Mouse (Mus musculus): ENCODE measurements around the gene Lama1. TPM values are rescaled to one million over a fixed set of nuclear protein-coding genes. Genes with fewer than 3 reads are reported as not detected.

Gene Lama1
- total RNA-seq, 1 experiment: 112 TPM

GRCm38 (mm10) chr17:67722055-67722454 lies 25.0 kb downstream of the Lama1 start:
- no peak overlapping the region for H3K9ac ChIP-seq (ENCODE audit: insufficient read depth, low read depth, low read length, poor library complexity, severe bottlenecking)
- no peak overlapping the region for H3K27ac ChIP-seq (ENCODE audit: insufficient read depth, low read depth, low read length, poor library complexity, severe bottlenecking)
- DNase-seq (ENCODE audit: low read depth, low spot score): no peak
- in situ Hi-C loops (cut with MboI; ENCODE audit: low sequenced_read_pairs in 2 of 2, unreplicated experiment in 2 of 2): no loop called here
- TF ChIP-seq ZNF384 (IDR thresholded peaks at IDR 0.05; ENCODE audit: low read depth, low read length) (no peak), MAFK (IDR thresholded peaks at IDR 0.05; ENCODE audit: insufficient read depth, low read depth, low read length) (no peak), HCFC1 (IDR thresholded peaks at IDR 0.05; ENCODE audit: borderline replicate concordance, insufficient read depth, low read length) (no peak), CHD2 (IDR thresholded peaks at IDR 0.05; ENCODE audit: low read depth, low read length) (no peak), ZC3H11A (IDR thresholded peaks at IDR 0.05; ENCODE audit: borderline replicate concordance, low read depth, low read length) (no peak)
- H3K36me3 ChIP-seq (ENCODE audit: control insufficient read depth, insufficient read depth, low read length, poor library complexity, severe bottlenecking): 0 out of 2 replicates have a peak, but pooled peaks cover under 1% of the 10 kb centered on the region
- no peak overlapping the region for H3K4me3 ChIP-seq (ENCODE audit: insufficient read depth in 1 of 2, low read depth in 1 of 2, low read length in 2 of 2, poor library complexity in 1 of 2, severe bottlenecking in 1 of 2)
- H3K9me3 ChIP-seq (ENCODE audit: control insufficient read depth, insufficient read depth, low read depth, low read length): no peaks in the 10 kb centered on the region
- peaks cover 2% of the 10 kb centered on the region in 2 experiments; a peak in 1 of 4 replicates for H3K4me1 ChIP-seq (ENCODE audit: control insufficient read depth in 2 of 2, insufficient read depth in 2 of 2, low read length in 2 of 2, poor library complexity in 1 of 2)

GRCm38 (mm10) chr17:67722578-67722977 lies 25.5 kb downstream of the Lama1 start:
- Histone ChIP-seq H3K27ac (ENCODE audit: insufficient read depth, low read depth, low read length, poor library complexity, severe bottlenecking) (no peak overlapping the region), H3K4me3 (ENCODE audit: insufficient read depth in 1 of 2, low read depth in 1 of 2, low read length in 2 of 2, poor library complexity in 1 of 2, severe bottlenecking in 1 of 2) (no peak overlapping the region), H3K36me3 (ENCODE audit: control insufficient read depth, insufficient read depth, low read length, poor library complexity, severe bottlenecking) (no peaks in the 10 kb centered on the region), H3K9ac (ENCODE audit: insufficient read depth, low read depth, low read length, poor library complexity, severe bottlenecking) (no peak overlapping the region), H3K4me1 (ENCODE audit: control insufficient read depth in 2 of 2, insufficient read depth in 2 of 2, low read length in 2 of 2, poor library complexity in 1 of 2) (peaks cover 2% of the 10 kb centered on the region in 2 experiments; a peak in 1 of 4 replicates), H3K9me3 (ENCODE audit: control insufficient read depth, insufficient read depth, low read depth, low read length) (no peaks in the 10 kb centered on the region)
- DNase-seq (ENCODE audit: low read depth, low spot score): no peak
- in situ Hi-C loops (cut with MboI; ENCODE audit: low sequenced_read_pairs in 2 of 2, unreplicated experiment in 2 of 2): no loop called here
- TF ChIP-seq CHD2 (IDR thresholded peaks at IDR 0.05; ENCODE audit: low read depth, low read length) (no peak), MAFK (IDR thresholded peaks at IDR 0.05; ENCODE audit: insufficient read depth, low read depth, low read length) (no peak), HCFC1 (IDR thresholded peaks at IDR 0.05; ENCODE audit: borderline replicate concordance, insufficient read depth, low read length) (no peak)

- TF ChIP-seq HCFC1 (IDR thresholded peaks at IDR 0.05; ENCODE audit: borderline replicate concordance, insufficient read depth, low read length) (no peak), CHD2 (IDR thresholded peaks at IDR 0.05; ENCODE audit: low read depth, low read length) (no peak), ZC3H11A (IDR thresholded peaks at IDR 0.05; ENCODE audit: borderline replicate concordance, low read depth, low read length) (no peak), ZNF384 (IDR thresholded peaks at IDR 0.05; ENCODE audit: low read depth, low read length) (no peak), MAFK (IDR thresholded peaks at IDR 0.05; ENCODE audit: insufficient read depth, low read depth, low read length) (no peak)
- H3K27ac ChIP-seq (ENCODE audit: insufficient read depth, low read depth, low read length, poor library complexity, severe bottlenecking): no peak overlapping the region; the same call in 1 of the 2 replicates
- H3K4me3 ChIP-seq (ENCODE audit: insufficient read depth in 1 of 2, low read depth in 1 of 2, low read length in 2 of 2, poor library complexity in 1 of 2, severe bottlenecking in 1 of 2): no peak overlapping the region
- H3K9me3 ChIP-seq (ENCODE audit: control insufficient read depth, insufficient read depth, low read depth, low read length): no peaks in the 10 kb centered on the region
- no peak for DNase-seq (ENCODE audit: low read depth, low spot score)
- H3K36me3 ChIP-seq (ENCODE audit: control insufficient read depth, insufficient read depth, low read length, poor library complexity, severe bottlenecking): no peaks in the 10 kb centered on the region
- H3K4me1 ChIP-seq (ENCODE audit: control insufficient read depth in 2 of 2, insufficient read depth in 2 of 2, low read length in 2 of 2, poor library complexity in 1 of 2): peaks cover 2% of the 10 kb centered on the region in 2 experiments; a peak in 1 of 4 replicates
- no peak overlapping the region for H3K9ac ChIP-seq (ENCODE audit: insufficient read depth, low read depth, low read length, poor library complexity, severe bottlenecking)
- in situ Hi-C loops (cut with MboI; ENCODE audit: low sequenced_read_pairs in 2 of 2, unreplicated experiment in 2 of 2): no loop called here
Measured at GRCm38 (mm10) chr17:67723175-67724067, 26.4 kb downstream of the Lama1 start.

DNA sequence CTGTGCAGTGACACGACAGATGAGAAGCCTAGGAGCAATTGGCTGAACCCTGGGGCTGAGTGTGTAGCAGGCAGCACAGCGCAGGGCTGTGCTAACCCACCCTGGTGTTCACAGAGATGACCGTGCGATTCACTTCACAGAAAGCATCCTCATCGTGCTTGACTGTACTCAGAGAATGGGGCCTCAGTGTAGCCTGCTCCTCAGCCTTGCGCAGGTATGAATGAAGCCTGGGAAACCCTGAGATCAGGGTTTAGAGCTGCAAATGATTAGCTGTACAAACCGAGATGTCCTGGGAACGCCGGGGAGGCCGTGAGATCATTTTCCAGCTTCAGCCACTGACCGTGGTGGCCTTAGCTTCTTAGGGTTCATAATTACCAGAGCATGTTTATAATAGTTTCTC lies 29.5 kb downstream of the Lama1 start:
- Histone ChIP-seq H3K36me3 (ENCODE audit: control insufficient read depth, insufficient read depth, low read length, poor library complexity, severe bottlenecking) (no peaks in the 10 kb centered on the region), H3K4me3 (ENCODE audit: insufficient read depth in 1 of 2, low read depth in 1 of 2, low read length in 2 of 2, poor library complexity in 1 of 2, severe bottlenecking in 1 of 2) (no peak overlapping the region), H3K27ac (ENCODE audit: insufficient read depth, low read depth, low read length, poor library complexity, severe bottlenecking) (no peak overlapping the region), H3K4me1 (ENCODE audit: control insufficient read depth in 2 of 2, insufficient read depth in 2 of 2, low read length in 2 of 2, poor library complexity in 1 of 2) (no peaks in the 10 kb centered on the region), H3K9ac (ENCODE audit: insufficient read depth, low read depth, low read length, poor library complexity, severe bottlenecking) (no peak overlapping the region), H3K9me3 (ENCODE audit: control insufficient read depth, insufficient read depth, low read depth, low read length) (no peaks in the 10 kb centered on the region)
- in situ Hi-C loops (cut with MboI; ENCODE audit: low sequenced_read_pairs in 2 of 2, unreplicated experiment in 2 of 2): no loop called here
- no peak for DNase-seq (ENCODE audit: low read depth, low spot score)
- TF ChIP-seq ZNF384 (IDR thresholded peaks at IDR 0.05; ENCODE audit: low read depth, low read length) (no peak), MAFK (IDR thresholded peaks at IDR 0.05; ENCODE audit: insufficient read depth, low read depth, low read length) (no peak), HCFC1 (IDR thresholded peaks at IDR 0.05; ENCODE audit: borderline replicate concordance, insufficient read depth, low read length) (no peak), CHD2 (IDR thresholded peaks at IDR 0.05; ENCODE audit: low read depth, low read length) (no peak), ZC3H11A (IDR thresholded peaks at IDR 0.05; ENCODE audit: borderline replicate concordance, low read depth, low read length) (no peak)
